Comparison of ENCODE assay signal across 30 mouse cellular contexts in genomic region chr10:33820892-33821291, GRCm38 (mm10). TPM values are rescaled to one million over a fixed set of nuclear protein-coding genes. Genes with fewer than 3 reads are reported as not detected.
A peak's percentile ranks its signal among the peaks of the same experiment; 100 is the strongest.
DNase-seq lines count a peak whose midpoint lies in the region; ATAC-seq lines count a peak whose summit lies in the region.
"Had no signal": no experiment of that assay in that cellular context is flagged by ENCODE, and none has a peak within 500 bp of the region (broad histone marks: within the 10 kb centered on the region; RNA-seq: fewer than 3 reads in every experiment).

No protein-coding gene starts in this region.

- DNase-seq in heart, adult 11 months = peak; percentile 89
- no peak for DNase-seq in heart, postnatal 4 days
- DNase-seq in limb, embryonic 11.5 days (ENCODE audit: low spot score) = no peak
- no peak for DNase-seq in limb, embryonic 10.5 days (ENCODE audit: low spot score)
- peak; percentile 13 for DNase-seq in R1 (ENCODE audit: low read depth, low spot score)
- peak; percentile 1 for DNase-seq in ZHBTc4 (ENCODE audit: low read depth, low spot score)
- no peak for DNase-seq in cerebellum, postnatal 25 days
- DNase-seq in cerebellum, adult 18-20 months = no peak
- DNase-seq: adrenal gland, adult 2 months; adrenal gland, adult 8-10 months; adrenal gland, postnatal 10 days; adrenal gland, postnatal 14 days; adrenal gland, postnatal 25 days; adrenal gland, postnatal 36 days; B cell, adult 2 months; cerebellum, adult 11 months; cerebellum, adult 11-12 months; cerebellum, adult 2 months; cerebellum, adult 8-10 months had no signal

- H3K4me2 ChIP-seq in limb, embryonic 11.5 days (ENCODE audit: low read depth, severe bottlenecking) = no peak overlapping the region

- no peaks in the 10 kb centered on the region for H3K27me3 ChIP-seq in limb, embryonic 11.5 days (ENCODE audit: control insufficient read depth, insufficient read depth, low read length)
- H3K27me3 ChIP-seq in limb, embryonic 10.5 days (ENCODE audit: low read depth, poor library complexity, severe bottlenecking) = no peaks in the 10 kb centered on the region
- H3K27me3 ChIP-seq: CH12.LX had no signal

- ATAC-seq in limb, embryonic 11.5 days (ENCODE audit: insufficient number of reproducible peaks, low FRiP score, low TSS enrichment, low read depth) = peak; percentile 73; the same call in 1 of the 2 replicates
- ATAC-seq: activated CD4-positive, CD25-positive, alpha-beta regulatory T cell, adult 4 months; CD4-positive, CD25-positive, alpha-beta regulatory T cell, adult 4 months; Patski had no signal

- no peak overlapping the region for H3K9ac ChIP-seq in limb, embryonic 11.5 days (ENCODE audit: low read length)

- no peaks in the 10 kb centered on the region for H3K9me3 ChIP-seq in limb, embryonic 11.5 days (ENCODE audit: control insufficient read depth, low read length)
- H3K9me3 ChIP-seq in limb, embryonic 10.5 days (replicated peaks) = no peaks in the 10 kb centered on the region
- H3K9me3 ChIP-seq: G1E had no signal

- 88% methylated on average over 3 of the region's 3 CpGs for WGBS in limb, embryonic 11.5 days
- WGBS in limb, embryonic 10.5 days = 94% methylated on average over 3 of the region's 3 CpGs

- no peaks in the 10 kb centered on the region for H3K36me3 ChIP-seq in limb, embryonic 11.5 days (ENCODE audit: control insufficient read depth, insufficient read depth, low read length)
- no peaks in the 10 kb centered on the region for H3K36me3 ChIP-seq in limb, embryonic 10.5 days
- H3K36me3 ChIP-seq: G1E had no signal

- no peaks in the 10 kb centered on the region for H3K4me1 ChIP-seq in limb, embryonic 11.5 days (ENCODE audit: control insufficient read depth, insufficient read depth, low read length)
- H3K4me1 ChIP-seq in limb, embryonic 10.5 days = no peaks in the 10 kb centered on the region

- no peak overlapping the region for H3K27ac ChIP-seq in limb, embryonic 11.5 days (replicated peaks; ENCODE audit: low read depth, low read length)
- no peak overlapping the region for H3K27ac ChIP-seq in limb, embryonic 10.5 days

- no peak overlapping the region for H3K4me3 ChIP-seq in limb, embryonic 11.5 days (ENCODE audit: low read depth, low read length)
- H3K4me3 ChIP-seq in limb, embryonic 10.5 days = no peak overlapping the region

RNA-seq across cellular contexts. Expression of gene Sult3a2, which starts 34.4 kb away (rescaled TPM):
- not detected for total RNA-seq in heart, postnatal 4 days (2021)
- not detected in 2 replicates for polyA plus RNA-seq in limb, embryonic 11.5 days (2014; fragmentation: Nextera tagmentation; extraction: Ambion mirVana)
- polyA plus RNA-seq in limb, embryonic 10.5 days (2016; fragmentation: Nextera tagmentation; extraction: Ambion mirVana) = not detected in 2 replicates
- total RNA-seq: adrenal gland, adult 18-20 months; adrenal gland, adult 8-10 months; adrenal gland, postnatal 10 days; adrenal gland, postnatal 14 days; adrenal gland, postnatal 25 days; adrenal gland, postnatal 36 days; adrenal gland, postnatal 4 days; CH12.LX; ES-E14; G1E; MEL had no signal
- polyA plus RNA-seq: activated CD4-positive, CD25-positive, alpha-beta regulatory T cell, adult 4 months; adrenal gland, adult 2 months; brain, embryonic 14.5 days; C2C12; CD4-positive, CD25-positive, alpha-beta regulatory T cell, adult 4 months; cerebellum, adult 2 months; G1E; Patski had no signal

RNA-seq across cellular contexts. Expression of gene Sult3a1, which starts 36.6 kb away (rescaled TPM):
- total RNA-seq in heart, postnatal 4 days (2021) = not detected
- not detected in 2 replicates for polyA plus RNA-seq in limb, embryonic 11.5 days (2014; fragmentation: Nextera tagmentation; extraction: Ambion mirVana)
- polyA plus RNA-seq in limb, embryonic 10.5 days (2016; fragmentation: Nextera tagmentation; extraction: Ambion mirVana) = not detected in 2 replicates
- total RNA-seq: adrenal gland, postnatal 10 days; adrenal gland, postnatal 14 days; adrenal gland, postnatal 25 days; adrenal gland, postnatal 36 days; adrenal gland, postnatal 4 days; CH12.LX; ES-E14; G1E; MEL had no signal
- polyA plus RNA-seq: activated CD4-positive, CD25-positive, alpha-beta regulatory T cell, adult 4 months; adrenal gland, adult 2 months; brain, embryonic 14.5 days; C2C12; CD4-positive, CD25-positive, alpha-beta regulatory T cell, adult 4 months; cerebellum, adult 2 months; G1E; Patski had no signal

Comparison
In these comparisons a context has a peak if more than half of its experiments do, and no peak if none do; other contexts are left out.
1. DNase-seq: peak in heart, adult 11 months (single experiment), R1 (single experiment) and ZHBTc4 (single experiment); none in heart, postnatal 4 days (single experiment), limb, embryonic 11.5 days (single experiment), limb, embryonic 10.5 days (single experiment), cerebellum, postnatal 25 days (0 of 2) and cerebellum, adult 18-20 months (0 of 2).